Mouse (Mus musculus) small intestine, adult 2 months (tissue): ENCODE data around the gene Sept3. TPM values are rescaled to one million over a fixed set of nuclear protein-coding genes. Genes with fewer than 3 reads are reported as not detected.
A peak's percentile ranks its signal among the peaks of the same experiment; 100 is the strongest.

ENCODE experiments used
- H3K27ac ChIP-seq: fragments of 200-500 bp; 2 replicates; pipeline ENCODE4 v1.5.1; 2012; ENCODE audit warnings: low read depth, low read length, control low read depth, inconsistent platforms; ENCODE audit not compliant: insufficient read depth
- H3K27me3 ChIP-seq: fragments of 200-500 bp; 2 replicates; pipeline ENCODE4 v1.6.1; 2012; ENCODE audit warnings: mild to moderate bottlenecking, moderate library complexity, low read length, inconsistent platforms; ENCODE audit not compliant: control insufficient read depth, insufficient read depth
- H3K36me3 ChIP-seq: fragments of 200-500 bp; 2 replicates; pipeline ENCODE4 v1.6.1; 2012; ENCODE audit warnings: mild to moderate bottlenecking, low read length, control low read depth, inconsistent platforms; ENCODE audit not compliant: control insufficient read depth, insufficient read depth
- H3K4me1 ChIP-seq: fragments of 200-500 bp; 2 replicates; pipeline ENCODE4 v1.6.1; 2012; ENCODE audit warnings: low read length, inconsistent platforms, mixed read lengths; ENCODE audit not compliant: control insufficient read depth, insufficient read depth, insufficient read length
- H3K4me3 ChIP-seq: fragments of 200-500 bp; 2 replicates; pipeline ENCODE4 v1.5.1; 2012; ENCODE audit warnings: low read depth, mild to moderate bottlenecking, control low read depth, inconsistent platforms, low read length, moderate library complexity
- CTCF ChIP-seq: fragments of 200-500 bp; IDR thresholded peaks from 2 replicates; pipeline ENCODE4 v1.5.1; 2012; ENCODE audit warnings: low read depth, mild to moderate bottlenecking, control low read depth, inconsistent platforms, low read length, moderate library complexity, mixed read lengths; ENCODE audit not compliant: insufficient replicate concordance, insufficient read length; ENCODE audit errors: extremely low read depth
- POLR2A ChIP-seq: fragments of 200-500 bp; IDR thresholded peaks from 2 replicates; pipeline ENCODE4 v1.6.1; 2012; ENCODE audit warnings: low read depth, mild to moderate bottlenecking, control low read depth, inconsistent platforms, low read length, moderate library complexity
- WGBS: fragments of 180-500 bp; shearing (Covaris S2); methylation state at CpG from one replicate; pipeline ENCODE4 v1.1.7; 2018; 5-methylcytosine and 5-hydroxymethylcytosine counted together
- polyA plus RNA-seq: library from polyadenylated mRNA; depleted of rRNA; stranded (reverse); fragments of >200 nt; gene quantifications from 2 replicates; pipeline ENCODE4 v1.2.3, GENCODE M21; 2012

The Sept3 gene
- polyA plus RNA-seq, 1 experiment: 0.52 TPM

DNA sequence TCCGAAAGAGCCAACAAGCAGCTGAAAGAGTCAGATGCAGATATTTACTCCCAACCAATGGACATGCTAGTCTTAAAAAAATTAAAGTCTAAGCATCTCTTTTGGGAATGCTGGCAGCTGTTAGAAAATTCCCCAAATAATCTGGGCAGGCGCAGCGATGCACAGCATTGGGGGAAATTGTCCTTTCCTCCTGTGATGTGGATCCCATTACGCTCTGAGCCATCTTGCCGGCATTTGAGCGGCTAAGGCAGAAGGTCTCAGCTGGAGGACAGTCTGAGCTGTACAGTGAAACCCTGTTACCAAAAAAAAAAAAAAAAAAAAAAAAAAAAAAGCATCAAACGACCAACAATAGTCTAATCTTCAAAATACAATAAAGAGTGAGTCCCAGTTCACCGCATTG lies 47.5 kb downstream of the Sept3 start:
- no peak overlapping the region for H3K27ac ChIP-seq
- 72% methylated on average over 8 of the region's 8 CpGs for WGBS
- H3K27me3 ChIP-seq: no peaks in the 10 kb centered on the region
- H3K36me3 ChIP-seq: no peaks in the 10 kb centered on the region
- H3K4me1 ChIP-seq: no peaks in the 10 kb centered on the region; the same call in 1 of the 2 replicates
- no peak for TF ChIP-seq CTCF
- TF ChIP-seq POLR2A: no peak
- no peak overlapping the region for H3K4me3 ChIP-seq

DNA sequence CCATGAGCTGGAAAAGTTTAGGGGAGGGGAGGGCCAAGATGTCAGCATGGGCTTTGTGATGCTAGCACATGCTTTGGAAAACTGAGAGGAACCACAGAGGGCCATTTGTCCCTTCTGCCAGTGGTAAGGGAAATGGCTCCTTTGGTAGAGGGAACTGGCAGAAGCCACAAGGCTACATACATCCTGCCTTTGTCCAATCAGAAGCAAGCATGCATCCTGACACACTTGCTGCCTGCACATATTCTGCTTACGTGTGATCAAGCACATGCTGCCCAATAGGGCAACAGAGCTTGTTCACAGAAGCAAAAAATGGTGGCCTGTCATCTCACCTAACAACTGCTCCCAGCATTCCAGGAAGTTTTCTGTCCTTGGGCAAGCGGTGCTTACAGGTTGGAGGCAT lies 50.7 kb downstream of the Sept3 start:
- no peak overlapping the region for H3K4me3 ChIP-seq
- H3K4me1 ChIP-seq: no peaks in the 10 kb centered on the region; the same call in 1 of the 2 replicates
- H3K36me3 ChIP-seq: peaks cover 8% of the 10 kb centered on the region
- TF ChIP-seq CTCF (no peak), POLR2A (no peak)
- H3K27me3 ChIP-seq: no peaks in the 10 kb centered on the region
- no peak overlapping the region for H3K27ac ChIP-seq
- 65% methylated on average over 2 of the region's 2 CpGs for WGBS

DNA sequence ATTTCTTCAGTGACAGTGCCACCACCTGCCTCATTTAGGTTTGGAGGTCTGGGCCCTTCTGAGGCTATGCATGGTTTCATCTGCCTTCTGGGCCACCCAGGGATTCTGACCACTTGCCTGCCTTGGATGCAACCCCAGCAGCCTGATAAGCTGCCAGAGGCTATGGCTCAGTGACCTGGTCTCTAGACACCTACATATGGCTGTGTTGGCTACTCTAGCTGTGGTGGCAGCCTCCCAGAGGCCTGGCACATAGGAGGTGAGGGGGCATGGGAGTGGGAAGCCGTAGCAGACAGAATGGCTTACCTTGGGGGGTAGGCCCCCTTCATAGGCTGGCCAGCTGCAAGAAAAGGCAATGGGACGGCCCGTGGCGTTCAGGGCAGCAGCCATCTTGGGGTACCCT lies 60.5 kb downstream of the Sept3 start:
- no peak overlapping the region for H3K27ac ChIP-seq
- no peak overlapping the region for H3K4me3 ChIP-seq
- TF ChIP-seq CTCF: no peak
- TF ChIP-seq POLR2A: no peak
- 97% methylated on average over 4 of the region's 4 CpGs for WGBS
- peaks cover 9% of the 10 kb centered on the region; the same call in 1 of the 2 replicates for H3K4me1 ChIP-seq
- peaks cover 50% of the 10 kb centered on the region for H3K36me3 ChIP-seq
- H3K27me3 ChIP-seq: no peaks in the 10 kb centered on the region

DNA sequence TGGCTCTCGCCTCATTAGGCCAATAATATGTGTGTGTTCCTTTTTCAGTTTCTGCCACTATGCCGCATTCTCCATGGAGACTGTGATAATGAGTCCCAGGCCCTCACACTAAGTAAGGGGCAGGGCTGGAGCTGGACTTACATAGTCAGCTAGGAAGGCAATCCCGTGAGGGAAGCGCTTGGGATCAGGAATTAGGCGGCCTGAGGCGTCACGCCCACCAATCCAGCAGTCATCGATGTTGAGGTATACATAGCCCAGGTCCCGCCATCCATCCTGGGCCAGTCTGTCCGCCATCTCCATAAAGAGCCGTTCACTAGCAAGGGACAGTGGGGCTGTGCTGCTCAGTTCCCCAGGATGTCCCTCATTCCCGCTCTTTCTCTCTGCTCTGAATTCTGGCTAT lies 61.9 kb downstream of the Sept3 start:
- Histone ChIP-seq H3K27ac (no peak overlapping the region), H3K36me3 (peaks cover 39% of the 10 kb centered on the region), H3K4me3 (no peak overlapping the region), H3K27me3 (0 out of 2 replicates have a peak, but pooled peaks cover 3% of the 10 kb centered on the region), H3K4me1 (peaks cover 19% of the 10 kb centered on the region)
- WGBS: 92% methylated on average over 12 of the region's 12 CpGs
- no peak for TF ChIP-seq POLR2A
- TF ChIP-seq CTCF: no peak

DNA sequence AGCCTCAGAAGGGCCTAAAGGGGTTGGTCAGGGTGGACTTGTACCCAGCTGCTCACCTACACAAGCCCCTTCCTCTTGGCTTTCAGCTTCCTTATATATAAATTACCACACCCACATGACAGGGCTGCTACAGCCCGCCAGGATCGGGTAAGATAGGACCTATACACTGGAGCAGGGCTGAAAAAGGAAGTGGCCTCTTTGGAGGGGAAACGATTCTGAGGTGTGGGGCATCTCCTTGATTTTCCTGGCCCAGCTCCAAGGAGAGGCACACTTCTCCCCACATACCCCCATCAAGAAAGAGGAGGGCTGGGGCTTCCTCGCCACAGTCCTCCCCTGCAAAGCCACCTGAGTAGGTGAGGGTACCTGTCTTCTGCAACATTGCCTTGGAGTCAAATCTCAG lies 63.2 kb downstream of the Sept3 start:
- Histone ChIP-seq H3K36me3 (peaks cover 30% of the 10 kb centered on the region), H3K27me3 (0 out of 2 replicates have a peak, but pooled peaks cover 3% of the 10 kb centered on the region), H3K4me3 (peak overlapping the region; percentile 71), H3K27ac (0 out of 2 replicates have a peak overlapping the region, but pooled peaks have one; percentile 39), H3K4me1 (peaks cover 19% of the 10 kb centered on the region)
- TF ChIP-seq POLR2A (no peak), CTCF (no peak)
- 6% methylated on average over 4 of the region's 4 CpGs for whole genome bisulfite sequencing

DNA sequence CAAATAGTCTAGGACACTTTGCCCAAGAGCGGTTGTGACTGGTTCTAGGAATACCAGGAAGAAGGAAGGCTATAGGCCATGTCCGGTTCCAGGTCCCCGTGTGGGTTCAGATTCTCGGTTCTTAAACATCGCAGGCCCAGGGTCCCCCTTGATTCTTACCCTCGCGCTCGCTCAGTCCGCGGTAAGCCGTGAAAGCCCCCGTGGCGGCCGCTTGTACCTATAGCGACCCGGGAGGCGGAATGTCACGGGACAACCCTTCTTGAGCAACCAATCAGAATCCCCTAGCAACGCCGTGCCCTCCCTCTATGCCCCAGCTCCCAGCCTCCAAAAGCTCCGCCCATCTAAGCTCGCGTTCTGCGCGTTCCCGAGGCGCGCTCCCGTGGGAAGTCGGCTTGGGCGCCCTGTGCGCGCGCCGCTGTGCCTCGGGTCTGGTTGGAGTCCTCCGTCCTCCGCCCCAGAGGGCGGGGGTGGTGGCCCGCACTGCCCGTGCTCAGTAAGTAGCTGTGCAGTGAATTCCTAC lies 64.0 kb downstream of the Sept3 start, which contains the start of the genes Naga, Pheta2 and Smdt1:
Gene Naga, minus strand, starts transcription at position 333 of the 520 bp plus-strand sequence.
Gene Pheta2, plus strand, starts transcription at position 350 of the 520 bp plus-strand sequence.
Gene Smdt1, plus strand, starts transcription at position 367 of the 520 bp plus-strand sequence.
- TF ChIP-seq POLR2A: peak; percentile 31; the same call in 1 of the 2 replicates
- TF ChIP-seq CTCF: no peak
- Histone ChIP-seq H3K36me3 (peaks cover 29% of the 10 kb centered on the region), H3K27me3 (0 out of 2 replicates have a peak, but pooled peaks cover 3% of the 10 kb centered on the region), H3K27ac (peak within 1 kb of the TSS; percentile 39), H3K4me3 (peak within 1 kb of the TSS; percentile 71), H3K4me1 (peaks cover 19% of the 10 kb centered on the region)
- under 1% methylated on average over 41 of the region's 41 CpGs for WGBS

DNA sequence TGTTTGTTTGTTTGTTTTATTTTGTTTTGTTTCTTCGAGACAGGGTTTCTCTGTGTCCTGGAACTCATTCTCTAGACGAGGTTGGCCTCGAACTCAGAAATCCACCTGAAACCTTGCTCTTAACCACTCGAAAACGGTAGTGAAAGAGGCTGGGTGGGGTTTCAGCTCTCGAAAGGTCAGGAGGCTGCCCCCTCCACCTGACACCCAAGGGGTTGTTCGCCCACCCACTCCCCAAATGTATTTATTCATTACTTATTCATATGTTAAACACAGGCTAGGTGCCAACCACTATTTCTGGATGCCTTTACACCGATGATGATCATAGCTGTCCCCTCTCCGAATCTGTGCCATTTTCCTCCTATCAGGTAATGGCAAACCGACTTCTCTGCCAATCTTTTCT lies 64.5 kb downstream of the Sept3 start:
- Histone ChIP-seq H3K27me3 (0 out of 2 replicates have a peak, but pooled peaks cover 3% of the 10 kb centered on the region), H3K4me1 (peaks cover 19% of the 10 kb centered on the region), H3K4me3 (peak overlapping the region; percentile 71), H3K36me3 (peaks cover 26% of the 10 kb centered on the region), H3K27ac (no peak overlapping the region)
- WGBS: 46% methylated on average over 10 of the region's 10 CpGs
- TF ChIP-seq POLR2A (no peak), CTCF (no peak)
